Mouse (Mus musculus) frontal cortex, adult (tissue): ENCODE data around the gene Gm11938.
"Not testable (repeated sequence)": the region's sequence is repeated elsewhere in the genome, so short reads cannot be mapped to it uniquely, and the experiment has no call there.

Experiments used
- ATAC-seq: cut with Nextera tagmentation; 2 replicates; pipeline ENCODE4 v1.9.2; 2017; ENCODE audit warnings: mild to moderate bottlenecking, moderate library complexity, mixed read lengths; ENCODE audit not compliant: low TSS enrichment

Gene Gm11938

DNA sequence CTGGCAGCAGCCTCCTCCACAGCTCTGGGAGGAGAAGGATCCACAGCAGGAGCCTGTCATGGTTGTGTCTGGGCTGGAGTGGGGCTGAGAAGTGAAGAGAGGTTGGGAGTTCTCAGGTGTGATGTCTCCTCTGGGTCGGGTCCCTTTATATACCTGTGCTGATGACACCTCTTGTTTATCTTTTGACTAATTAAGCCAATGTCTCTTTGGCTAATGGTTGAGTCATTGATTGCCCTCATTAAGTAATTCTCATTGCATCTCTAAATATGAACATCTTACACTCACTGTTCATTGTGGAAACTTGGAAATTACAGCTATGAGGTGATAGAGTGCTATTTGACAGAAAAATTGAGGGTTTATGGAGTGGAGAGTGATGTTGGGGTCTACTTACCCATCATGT lies at the start of gene Gm11938:
Gene Gm11938 (minus strand): TSS at position 101 of the 400 bp plus-strand sequence.
- not testable (repeated sequence) for ATAC-seq

DNA sequence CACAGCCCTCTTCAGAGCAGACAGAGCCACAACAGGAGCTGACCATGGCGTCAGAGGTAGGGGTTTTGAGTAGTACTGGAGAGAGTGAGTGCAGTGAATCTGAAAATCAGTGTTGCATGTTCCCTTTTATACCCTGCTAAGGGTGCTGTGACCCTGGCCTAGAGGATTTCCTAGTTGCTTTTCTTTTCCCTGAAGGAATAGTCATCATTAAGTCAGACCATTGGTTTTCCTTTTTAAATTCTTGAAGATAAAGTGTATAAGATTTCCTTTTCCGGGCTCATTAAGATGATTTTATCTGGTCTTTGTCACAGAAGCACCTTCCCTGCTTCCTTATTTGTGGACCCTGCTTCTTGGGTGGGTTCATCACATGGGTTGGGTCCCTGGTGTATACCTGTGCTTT lies 47.0 kb upstream of the Gm11938 start, which contains the start of gene Gm11555:
Gene Gm11555 (minus strand): TSS at position 101 of the 400 bp plus-strand sequence.
- ATAC-seq = no peak

DNA sequence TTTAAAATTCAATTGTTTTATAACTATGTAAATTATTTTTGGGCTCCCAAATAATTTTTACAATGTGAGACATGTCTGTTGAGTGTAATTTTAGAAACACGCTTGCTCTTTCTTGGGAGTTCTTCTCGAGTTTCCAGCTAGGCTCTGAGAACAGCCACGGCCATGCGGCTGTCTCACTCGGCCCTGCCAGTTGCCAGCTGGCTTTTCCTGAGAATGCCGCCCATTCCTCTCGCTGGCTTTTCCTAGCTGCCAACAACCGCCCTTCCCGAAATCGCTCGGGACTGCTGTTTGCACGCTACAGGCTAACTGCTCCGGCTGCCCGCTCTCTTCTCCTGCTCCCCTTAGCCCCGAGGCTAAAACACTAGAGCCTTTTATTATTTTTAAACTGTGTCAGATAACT lies 43.3 kb upstream of the Gm11938 start:
- ATAC-seq = peak; percentile 69; the same call in 1 of the 2 replicates

DNA sequence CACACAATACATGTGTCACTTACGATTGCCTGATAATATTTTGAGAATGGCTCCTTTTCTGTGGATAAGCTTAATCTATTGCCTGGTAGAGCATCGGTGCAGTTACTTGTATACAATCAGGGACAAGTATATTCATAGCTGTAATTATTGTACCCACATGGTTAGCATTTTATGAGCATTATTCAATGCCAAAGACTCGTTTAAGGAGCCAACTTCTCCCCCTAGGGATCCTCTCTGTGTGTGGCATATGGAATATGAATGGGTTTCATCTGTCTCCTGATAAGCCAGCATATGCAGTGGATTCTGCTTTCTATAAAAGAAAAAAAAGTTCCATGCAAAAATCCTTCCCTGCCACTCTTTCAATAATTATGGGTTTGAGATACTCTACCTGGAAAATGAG lies 41.2 kb upstream of the Gm11938 start:
- ATAC-seq = no peak; the same call in 1 of the 2 replicates

DNA sequence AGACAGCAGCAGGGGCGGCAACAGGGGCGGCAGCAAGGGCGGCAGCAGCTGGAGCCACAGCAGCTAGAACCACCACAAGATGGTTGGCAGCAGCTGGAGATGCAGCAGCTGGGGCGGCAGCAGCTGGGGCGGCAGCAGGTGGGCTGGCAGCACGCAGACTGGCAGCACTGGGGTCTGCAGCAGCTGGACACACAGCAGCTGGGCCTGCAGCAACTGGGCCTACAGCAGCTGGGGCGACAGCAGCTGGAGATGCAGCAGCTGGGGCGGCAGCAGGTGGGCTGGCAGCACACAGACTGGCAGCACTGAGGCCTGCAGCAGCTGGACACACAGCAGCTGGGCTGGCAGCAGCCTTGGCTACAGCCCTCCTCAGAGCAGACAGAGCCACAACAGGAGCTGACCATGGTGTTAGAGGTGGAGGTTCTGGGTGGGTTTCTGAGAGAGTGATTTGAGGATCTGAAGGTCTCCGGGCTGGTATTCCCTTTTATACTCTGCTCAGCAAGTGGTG lies 40.6 kb upstream of the Gm11938 start, which contains the start of gene Krtap4-7:
Gene Krtap4-7 (minus strand): TSS at position 455 of the 505 bp plus-strand sequence.
- ATAC-seq = not testable (repeated sequence)

DNA sequence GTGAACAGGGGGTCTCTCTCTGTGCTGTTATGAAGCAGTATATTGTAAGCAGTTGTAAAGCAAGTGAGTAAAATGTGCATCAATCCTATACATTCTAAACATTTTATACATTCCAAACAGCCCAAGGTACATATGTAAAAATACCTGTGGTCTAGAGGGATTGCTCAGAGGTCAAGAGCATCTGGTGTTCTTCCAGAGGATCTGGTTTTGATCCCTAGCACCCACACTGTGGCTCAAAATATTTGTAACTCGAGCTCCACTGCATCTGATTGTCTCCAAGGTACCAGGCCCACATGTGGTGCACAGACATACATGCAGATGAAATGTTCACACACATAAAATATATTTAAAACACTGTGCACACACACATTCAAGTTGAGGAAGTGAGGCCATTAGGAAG lies 37.8 kb upstream of the Gm11938 start:
- no peak for ATAC-seq

DNA sequence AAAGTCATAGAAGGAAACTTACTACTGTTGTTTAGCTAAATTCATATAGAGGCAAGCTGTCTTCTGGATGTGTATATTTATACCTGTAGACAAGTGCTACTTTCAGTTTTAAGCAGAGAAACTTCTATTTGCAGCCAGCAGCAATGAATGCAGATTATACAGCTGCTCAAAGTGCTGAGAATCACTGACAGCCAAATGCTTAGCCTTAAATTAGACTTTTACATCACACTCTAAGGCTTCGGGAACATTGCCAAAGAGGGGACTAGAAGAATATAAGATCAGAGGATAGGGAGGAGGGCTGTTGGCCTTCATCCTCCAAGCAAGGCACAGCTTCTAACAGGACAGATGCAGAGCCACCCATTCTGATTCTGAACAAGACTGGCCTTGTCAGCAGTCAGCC lies 34.0 kb upstream of the Gm11938 start:
- ATAC-seq = peak; percentile 78

DNA sequence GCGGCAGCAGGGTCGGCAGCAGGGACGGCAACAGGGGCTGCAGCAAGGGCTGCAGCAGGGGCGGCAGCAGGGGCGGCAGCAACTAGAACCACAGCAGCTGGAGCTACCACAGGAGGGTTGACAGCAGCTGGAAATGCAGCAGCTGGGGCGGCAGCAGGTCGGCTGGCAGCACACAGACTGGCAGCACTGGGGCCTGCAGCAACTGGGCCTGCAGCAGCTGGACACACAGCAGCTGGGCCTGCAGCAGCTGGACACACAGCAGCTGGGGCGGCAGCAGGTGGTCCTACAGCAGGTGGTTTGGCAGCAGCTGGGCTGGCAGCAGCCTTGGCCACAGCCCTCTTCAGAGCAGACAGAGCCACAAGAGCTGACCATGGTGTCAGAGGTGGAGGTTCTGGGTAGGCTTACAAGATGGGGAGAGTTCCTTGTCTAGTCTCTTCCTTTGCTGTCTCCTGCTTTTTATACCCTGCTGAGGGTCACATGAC lies 31.6 kb upstream of the Gm11938 start, which contains the start of gene Krtap4-2:
Gene Krtap4-2 (minus strand): TSS at position 432 of the 482 bp plus-strand sequence.
- ATAC-seq = no peak

DNA sequence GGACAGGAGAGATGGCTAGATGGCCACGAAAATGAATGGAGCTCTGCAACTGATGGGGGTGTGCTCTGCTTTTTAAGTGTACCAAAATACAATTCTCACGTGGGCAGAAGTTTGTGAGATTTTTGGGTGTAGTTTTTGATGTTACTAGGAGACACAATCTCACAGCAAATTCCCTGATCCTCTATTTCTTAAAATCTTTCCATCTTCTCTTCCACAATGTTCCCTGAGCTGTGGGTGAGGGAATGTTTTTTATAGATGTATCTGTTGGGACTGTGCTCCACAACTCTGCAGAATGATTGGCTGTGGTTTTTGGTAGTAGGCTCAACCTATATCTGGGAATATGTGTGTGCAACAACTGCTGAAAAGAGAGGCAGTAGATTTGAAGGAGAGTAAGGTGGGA lies 30.2 kb upstream of the Gm11938 start:
- peak; percentile 92 for ATAC-seq

DNA sequence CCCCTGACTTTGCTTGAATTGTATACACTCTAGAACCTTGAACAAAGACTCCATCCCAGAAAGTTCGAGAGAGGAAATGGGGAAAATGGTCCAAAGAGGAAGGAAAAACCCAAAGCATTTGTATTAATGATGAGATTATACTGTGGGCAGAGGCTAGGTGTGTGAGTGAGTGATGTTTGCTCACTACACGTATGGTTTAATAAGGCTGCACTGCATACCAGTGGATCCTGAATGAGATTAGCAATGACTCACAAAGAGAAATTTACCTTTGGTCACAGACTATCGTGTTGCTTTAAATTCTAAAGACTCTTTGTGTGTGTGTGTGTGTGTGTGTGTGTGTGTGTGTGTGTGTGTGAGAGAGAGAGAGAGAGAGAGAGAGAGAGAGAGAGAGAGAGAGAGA lies 27.8 kb upstream of the Gm11938 start:
- ATAC-seq = no peak

DNA sequence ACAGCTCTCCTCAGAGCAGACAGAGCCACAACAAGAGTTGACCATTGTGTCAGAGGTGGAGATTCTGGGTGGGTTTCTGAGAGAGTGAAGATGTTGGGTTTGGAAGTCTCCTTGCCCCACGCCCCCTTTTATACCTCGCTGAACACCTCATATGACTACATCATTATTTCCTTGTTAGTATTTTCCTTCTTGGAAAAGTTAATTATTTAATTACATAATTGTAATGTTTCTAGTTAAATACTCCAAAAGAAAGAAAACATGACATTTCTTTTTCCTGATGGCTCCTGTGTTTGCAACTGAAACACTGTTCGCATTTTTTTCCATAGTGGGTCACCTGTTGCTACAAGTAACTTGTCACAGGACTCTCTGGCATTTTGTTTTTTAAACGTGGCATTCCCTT lies 25.0 kb upstream of the Gm11938 start, which contains the start of gene Krtap4-1:
Gene Krtap4-1 (minus strand): TSS at position 101 of the 400 bp plus-strand sequence.
- ATAC-seq = no peak

DNA sequence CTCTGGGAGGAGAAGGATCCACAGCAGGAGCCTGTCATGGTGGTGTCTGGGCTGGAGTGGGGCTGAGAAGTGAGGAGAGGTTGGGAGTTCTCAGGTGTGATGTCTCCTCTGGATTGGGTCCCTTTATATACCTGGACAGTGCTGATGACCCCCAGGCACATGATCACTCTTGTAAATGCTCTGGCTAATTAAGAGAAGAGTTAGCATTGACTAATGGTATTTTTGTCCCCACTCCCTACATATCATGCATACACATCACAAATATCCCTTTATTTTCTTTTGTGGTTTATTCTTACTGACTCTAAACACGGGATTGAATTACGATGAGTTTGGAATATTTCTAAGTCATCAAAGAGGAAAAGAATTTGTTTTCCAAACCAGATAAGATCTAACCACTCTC lies 17.2 kb upstream of the Gm11938 start, which contains the start of gene Gm11562:
Gene Gm11562 (minus strand): TSS at position 101 of the 400 bp plus-strand sequence.
- ATAC-seq = no peak

DNA sequence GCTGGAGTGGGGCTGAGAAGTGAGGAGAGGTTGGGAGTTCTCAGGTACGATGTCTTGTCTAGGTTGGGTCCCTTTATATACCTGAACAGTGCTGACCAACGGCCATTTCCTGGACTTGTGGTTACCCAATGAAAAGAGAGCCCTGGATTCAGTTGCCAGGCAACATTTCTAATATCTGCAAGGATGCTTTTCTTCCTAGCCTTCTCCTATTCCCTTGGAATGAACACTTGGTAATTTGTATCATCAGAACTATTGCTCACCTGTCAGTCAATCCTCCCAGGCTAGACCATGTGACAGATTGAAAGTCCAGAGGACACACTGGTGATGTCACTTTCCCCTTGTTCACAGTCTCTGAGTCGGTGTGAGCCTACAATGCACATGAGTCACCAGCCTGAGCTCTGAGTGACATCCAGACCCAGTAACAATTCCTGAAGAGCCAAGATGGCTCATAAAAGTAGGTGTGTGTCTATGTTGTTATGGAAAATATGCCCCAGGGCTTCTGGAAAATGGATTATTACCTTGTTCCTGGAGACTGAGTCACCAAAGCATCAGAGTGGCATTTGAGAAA lies 11.8 kb upstream of the Gm11938 start, which contains the start of gene Krtap2-4:
Gene Krtap2-4 (minus strand): TSS at position 51 of the 568 bp plus-strand sequence.
- ATAC-seq = no peak

DNA sequence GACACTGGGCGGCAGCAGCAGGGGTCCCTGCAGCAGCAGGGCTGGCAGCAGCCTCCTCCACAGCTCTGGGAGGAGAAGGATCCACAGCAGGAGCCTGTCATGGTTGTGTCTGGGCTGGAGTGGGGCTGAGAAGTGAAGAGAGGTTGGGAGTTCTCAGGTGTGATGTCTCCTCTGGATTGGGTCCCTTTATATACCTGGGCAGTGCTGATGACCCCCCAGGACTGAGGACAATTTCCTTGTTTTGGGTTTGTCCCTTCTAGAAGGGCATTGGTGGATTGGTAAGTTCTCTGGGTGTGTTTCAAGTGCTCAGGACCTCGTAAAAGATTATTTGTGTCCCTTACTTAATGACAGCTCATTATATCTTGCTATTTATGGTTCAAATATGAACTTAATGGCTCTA lies 7.0 kb upstream of the Gm11938 start, which contains the start of gene Gm11937:
Gene Gm11937 (minus strand): TSS at position 101 of the 400 bp plus-strand sequence.
- not testable (repeated sequence) for ATAC-seq

DNA sequence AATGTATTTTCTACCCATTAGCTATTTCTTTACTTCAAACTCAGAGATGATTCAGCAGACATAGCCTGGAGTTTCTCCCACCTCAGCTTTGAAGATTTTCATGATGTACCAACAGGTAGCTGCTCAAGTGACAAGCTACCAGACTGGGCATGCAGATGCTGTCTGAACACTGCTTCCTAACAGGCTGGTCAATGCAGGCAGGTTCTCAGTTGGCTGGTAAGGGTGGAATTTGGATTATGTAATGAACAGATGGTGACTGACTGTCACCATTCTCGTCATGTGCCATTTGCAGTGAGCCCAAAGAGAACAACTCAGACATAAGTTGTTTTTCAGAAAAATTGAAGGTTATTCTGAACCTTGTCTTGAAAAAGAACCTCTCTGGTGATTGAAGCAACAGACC lies 6.0 kb upstream of the Gm11938 start:
- ATAC-seq = peak; percentile 79; the same call in 1 of the 2 replicates

DNA sequence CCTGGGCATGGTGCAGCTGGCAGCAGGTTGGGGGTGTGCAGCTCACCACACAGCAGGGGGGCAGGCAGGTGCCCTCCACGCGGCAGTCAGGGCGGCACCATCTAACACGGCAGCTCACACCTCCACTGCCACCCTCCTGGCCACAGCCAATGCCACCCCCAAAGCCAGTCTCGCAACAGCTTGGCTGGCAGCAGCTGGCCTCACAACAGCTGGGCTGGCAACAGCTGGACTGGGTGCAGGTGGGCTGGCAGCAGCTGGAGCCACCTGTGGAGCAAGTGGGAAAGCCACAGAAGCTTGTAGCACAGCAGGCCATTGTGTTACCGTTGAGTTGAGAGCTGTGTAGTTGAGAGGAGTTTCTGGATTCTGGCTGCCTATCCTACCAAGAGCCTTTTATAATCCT lies 5.4 kb downstream of the Gm11938 start, which contains the start of gene Krtap9-3:
Gene Krtap9-3 (minus strand): TSS at position 364 of the 400 bp plus-strand sequence.
- not testable (repeated sequence) for ATAC-seq

DNA sequence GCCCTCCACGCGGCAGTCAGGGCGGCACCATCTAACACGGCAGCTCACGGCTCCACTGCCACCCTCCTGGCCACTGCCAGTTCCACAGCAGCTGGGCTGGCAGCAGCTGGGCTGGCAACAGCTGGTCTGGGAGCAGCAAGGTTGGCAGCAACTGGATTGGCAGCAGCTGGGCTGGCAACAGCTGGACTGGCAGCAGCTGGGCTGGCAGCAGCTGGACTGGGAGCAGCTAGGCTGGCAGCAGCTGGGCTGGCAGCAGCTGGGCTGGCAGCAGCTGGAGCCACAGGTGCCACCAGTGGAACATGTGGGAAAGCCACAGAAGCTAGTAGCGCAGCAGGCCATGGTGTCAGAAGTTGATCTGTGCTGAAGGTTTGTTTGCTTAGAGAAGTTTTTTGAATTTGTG lies 12.1 kb downstream of the Gm11938 start, which contains the start of gene Krtap1-3:
Gene Krtap1-3 (minus strand): TSS at position 359 of the 400 bp plus-strand sequence.
- no peak for ATAC-seq

DNA sequence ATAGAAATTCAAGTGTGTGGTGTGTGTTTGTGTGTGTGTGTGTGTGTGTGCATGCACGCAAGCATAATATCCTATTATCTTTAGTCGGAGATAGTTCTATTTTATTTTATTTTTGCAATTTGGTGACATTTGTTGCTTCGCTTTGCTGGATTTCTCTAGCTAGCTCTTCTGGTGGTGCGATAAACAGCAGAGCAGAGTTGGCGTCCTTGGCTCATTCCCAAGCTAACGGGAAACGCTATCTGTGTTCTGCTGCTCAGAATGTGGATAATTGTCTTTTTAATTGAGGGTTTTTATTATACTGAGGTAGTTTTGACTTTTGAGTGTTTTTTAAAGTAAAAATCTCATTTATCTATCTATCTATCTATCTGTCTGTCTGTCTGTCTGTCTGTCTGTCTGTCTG lies 18.0 kb downstream of the Gm11938 start:
- no peak for ATAC-seq

DNA sequence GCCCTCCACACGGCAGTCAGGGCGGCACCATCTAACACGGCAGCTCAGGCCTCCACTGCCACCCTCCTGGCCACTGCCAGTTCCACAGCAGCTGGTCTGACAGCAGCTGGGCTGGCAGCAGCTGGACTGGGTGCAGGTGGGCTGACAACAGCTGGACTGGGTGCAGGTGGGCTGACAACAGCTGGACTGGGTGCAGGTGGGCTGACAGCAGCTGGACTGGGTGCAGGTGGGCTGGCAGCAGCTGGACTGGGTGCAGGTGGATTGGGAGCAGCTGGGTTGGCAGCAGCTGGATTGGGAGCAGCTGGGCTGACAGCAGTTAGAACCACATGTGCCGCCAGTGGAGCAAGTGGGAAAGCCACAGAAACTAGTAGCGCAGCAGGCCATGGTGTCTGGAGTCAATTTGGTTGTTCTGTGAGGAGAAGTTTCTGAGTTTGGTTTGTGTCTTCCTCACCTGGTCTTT lies 19.8 kb downstream of the Gm11938 start, which contains the start of gene Krtap1-4:
Gene Krtap1-4 (minus strand): TSS at position 410 of the 460 bp plus-strand sequence.
- ATAC-seq = no peak

DNA sequence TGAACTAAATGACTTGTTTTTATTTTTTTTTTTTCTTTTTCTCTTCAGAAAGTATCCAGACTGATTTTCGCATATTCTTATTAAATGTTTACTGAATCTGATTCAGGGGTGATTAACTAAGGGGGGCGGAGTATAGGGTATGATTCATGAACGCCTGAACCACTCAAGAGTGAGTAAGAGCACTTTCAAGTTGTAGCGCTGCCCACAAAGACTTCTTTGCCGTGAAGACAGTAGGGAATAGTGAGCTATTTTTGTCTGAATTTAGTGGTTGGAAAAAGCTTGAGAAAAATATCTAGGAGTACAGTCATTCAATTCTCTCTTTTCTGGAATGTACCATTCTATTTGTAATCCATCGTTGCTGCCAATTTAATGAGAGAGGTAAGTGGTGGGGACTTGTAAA lies 21.5 kb downstream of the Gm11938 start:
- ATAC-seq = peak; percentile 52; the same call in 1 of the 2 replicates

DNA sequence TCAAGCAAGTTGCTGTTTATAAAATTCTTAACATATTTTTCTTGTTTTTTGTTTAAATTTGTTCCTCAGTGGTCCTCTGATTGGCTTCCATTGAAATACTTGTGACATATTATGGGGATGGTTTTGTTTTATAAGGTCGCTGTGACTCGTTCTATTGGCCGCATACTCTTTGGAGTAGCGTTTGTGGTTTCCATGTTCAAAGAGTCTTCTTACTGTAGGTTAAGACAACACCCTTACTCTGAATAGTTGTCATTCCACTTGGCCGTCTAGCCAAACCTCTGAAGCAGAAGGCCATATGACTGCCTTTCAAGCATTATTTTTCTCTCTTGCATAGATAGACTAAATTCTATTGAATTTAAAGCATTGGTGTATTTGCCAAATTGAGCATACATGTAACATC lies 22.1 kb downstream of the Gm11938 start:
- no peak for ATAC-seq

DNA sequence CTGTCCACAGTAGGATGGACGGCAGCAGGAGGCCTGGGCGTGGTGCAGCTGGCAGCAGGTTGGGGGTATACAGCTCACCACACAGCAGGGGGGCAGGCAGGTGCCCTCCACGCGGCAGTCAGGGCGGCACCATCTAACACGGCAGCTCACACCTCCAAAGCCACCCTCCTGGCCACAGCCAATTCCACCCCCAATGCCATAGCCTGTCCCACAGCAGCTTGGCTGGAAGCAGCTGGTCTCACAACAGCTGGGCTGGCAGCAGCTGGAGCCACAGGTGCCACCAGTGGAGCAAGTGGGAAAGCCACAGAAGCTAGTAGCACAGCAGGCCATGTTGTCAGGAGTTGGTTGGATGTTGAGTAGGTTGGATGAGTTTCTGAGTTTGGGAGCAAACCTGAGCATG lies 22.5 kb downstream of the Gm11938 start, which contains the start of gene Krtap1-5:
Gene Krtap1-5 (minus strand): TSS at position 381 of the 400 bp plus-strand sequence.
- ATAC-seq = no peak
